Mouse (Mus musculus): ENCODE results near the gene Spata45. TPM values are rescaled to one million over a fixed set of nuclear protein-coding genes. Genes with fewer than 3 reads are reported as not detected.

Gene Spata45
- total RNA-seq, 2 experiments from 2014 or later = not detected

- peak; percentile 71 for ATAC-seq (replicated peaks; ENCODE audit: poor library complexity, severe bottlenecking)
Measured at GRCm38 (mm10) chr1:191075199-191075883, 38.9 kb downstream of the Spata45 start.

DNA sequence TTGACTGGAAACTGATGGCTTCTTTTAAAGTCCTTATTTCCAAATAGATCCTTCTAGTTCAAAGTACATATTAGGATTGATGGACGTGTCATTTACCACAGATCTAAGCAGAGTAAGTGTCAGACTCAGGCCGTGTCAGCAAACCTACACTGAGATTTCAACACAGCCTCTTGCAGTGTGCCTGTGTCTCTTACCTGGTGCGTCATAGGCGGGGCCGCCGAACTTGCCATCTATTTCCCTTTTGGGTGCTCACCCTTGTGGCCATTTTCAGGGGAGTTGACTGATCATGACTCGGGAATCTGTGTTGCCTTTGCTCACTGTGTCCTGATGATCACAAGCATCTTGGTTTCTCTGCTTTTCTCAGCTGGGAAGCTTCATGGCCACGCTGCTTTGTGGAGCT is 46.8 kb downstream of the Spata45 start:
- ATAC-seq (replicated peaks; ENCODE audit: poor library complexity, severe bottlenecking) = no peak

GRCm38 (mm10) chr1:191084951-191085559 is 48.6 kb downstream of the Spata45 start:
- peak; percentile 35; the same call in 1 of the 2 replicates for ATAC-seq (replicated peaks; ENCODE audit: poor library complexity, severe bottlenecking)

DNA sequence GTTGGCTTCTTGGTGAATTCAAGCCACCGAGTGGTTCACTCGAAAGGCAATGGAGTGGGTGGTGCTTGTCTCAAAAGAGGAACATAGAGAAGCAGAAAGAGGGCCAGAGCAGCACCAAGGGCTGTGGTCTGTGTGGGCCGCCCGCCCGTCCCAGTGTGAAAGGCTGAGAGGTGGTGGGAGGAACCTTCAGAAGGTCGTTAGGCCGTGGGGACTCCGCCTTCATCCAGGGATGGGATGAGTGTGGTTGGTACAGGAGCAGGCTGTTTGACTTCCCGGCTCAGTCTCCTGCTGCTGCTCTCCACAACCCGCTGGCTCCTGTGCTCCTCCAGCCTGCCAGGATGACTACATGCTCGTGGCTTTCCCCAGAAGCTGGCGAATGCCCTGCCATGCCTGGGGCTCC is 49.2 kb downstream of the Spata45 start:
- ATAC-seq (replicated peaks; ENCODE audit: poor library complexity, severe bottlenecking) = peak; percentile 89

DNA sequence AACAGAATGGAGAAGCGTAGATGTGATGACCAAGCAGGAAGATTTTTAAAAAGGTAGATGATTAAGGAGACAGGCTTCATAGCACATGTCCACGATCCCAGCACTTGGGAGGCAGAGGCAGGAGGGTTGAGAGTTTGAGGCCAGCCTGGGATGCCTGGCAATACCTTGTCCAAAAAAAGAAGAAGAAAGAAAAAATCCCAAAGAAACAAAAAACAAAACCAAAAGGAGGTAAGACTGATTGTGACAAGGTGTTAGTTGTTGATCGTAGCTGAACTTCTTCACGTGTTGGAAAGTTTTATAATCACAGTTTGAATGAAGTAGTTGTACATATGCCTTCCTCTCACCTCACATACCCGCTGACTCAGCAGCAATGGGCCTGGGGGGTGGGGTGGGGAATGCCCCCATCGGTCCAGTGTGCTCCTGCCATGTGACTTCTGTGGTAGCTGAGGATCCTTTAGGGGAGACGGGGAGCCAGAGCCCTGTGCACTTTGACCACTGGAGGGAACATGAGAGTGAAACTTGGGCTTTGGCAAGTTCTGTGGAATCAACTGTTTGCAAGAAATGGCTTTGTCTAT is 50.0 kb downstream of the Spata45 start:
- ATAC-seq (replicated peaks; ENCODE audit: poor library complexity, severe bottlenecking) = peak; percentile 28

DNA sequence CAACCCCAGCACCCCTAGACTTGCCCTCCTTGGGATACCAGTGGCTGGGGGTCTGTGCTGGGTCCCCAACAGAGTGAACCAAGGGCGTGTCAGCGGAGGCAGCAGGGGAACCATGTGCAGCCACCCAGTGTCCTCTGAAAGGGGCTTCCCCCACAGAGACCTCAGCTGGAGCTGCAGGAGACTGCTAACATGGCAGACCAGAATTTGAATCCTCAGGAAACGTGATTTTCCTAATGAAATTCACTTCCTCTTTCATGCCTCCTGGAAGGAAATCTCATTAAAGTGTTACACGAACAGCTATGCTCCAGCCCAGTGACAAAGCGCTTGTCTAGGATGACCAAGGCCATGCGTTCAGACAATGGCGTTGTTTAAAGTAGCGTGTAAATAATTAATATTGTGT is 50.5 kb downstream of the Spata45 start:
- ATAC-seq (replicated peaks; ENCODE audit: poor library complexity, severe bottlenecking) = peak; percentile 24

GRCm38 (mm10) chr1:191087955-191088354 is 51.5 kb downstream of the Spata45 start:
- no peak for ATAC-seq (replicated peaks; ENCODE audit: poor library complexity, severe bottlenecking)

- ATAC-seq (replicated peaks; ENCODE audit: poor library complexity, severe bottlenecking) = no peak
Measured at GRCm38 (mm10) chr1:191089355-191089754, 52.9 kb downstream of the Spata45 start.

DNA sequence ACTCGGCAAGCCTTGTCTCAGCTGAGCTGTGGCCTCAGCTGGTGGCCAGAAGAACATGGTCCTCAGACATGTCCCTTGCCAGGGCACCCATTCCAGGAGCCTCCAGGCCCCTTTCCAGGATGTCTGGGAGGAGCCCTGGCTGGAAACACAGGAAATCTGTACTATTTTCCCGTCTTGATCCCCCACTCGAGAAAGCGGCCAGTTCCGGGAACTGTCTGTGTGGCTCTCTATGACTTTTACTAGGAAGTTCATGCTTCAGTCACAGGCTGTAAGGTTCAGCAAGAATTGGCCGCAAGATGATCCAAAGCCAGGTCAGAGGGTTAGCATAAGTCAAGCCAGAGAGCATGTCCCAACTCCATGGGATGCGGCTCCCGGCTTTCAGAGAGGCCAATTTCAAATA is 55.6 kb downstream of the Spata45 start:
- ATAC-seq (replicated peaks; ENCODE audit: poor library complexity, severe bottlenecking) = no peak

Other genes starting within 250 kb of the Spata45 start
- gene Rps6kc1, start 124.9 kb upstream of the Spata45 start, total RNA-seq (2014; fragmentation: Nextera tagmentation) = 5.1 and 6.7 TPM in 2 replicates
- gene Rps6kc1, start 124.9 kb upstream of the Spata45 start, total RNA-seq (2017) = 9.4 and 16.0 TPM in 2 replicates
- gene Angel2, start 111.5 kb upstream of the Spata45 start, total RNA-seq (2014; fragmentation: Nextera tagmentation) = 27.0 and 34.8 TPM in 2 replicates
- gene Angel2, start 111.5 kb upstream of the Spata45 start, total RNA-seq (2017) = 29.4 and 49.4 TPM in 2 replicates
- gene Vash2, start 57.3 kb upstream of the Spata45 start, total RNA-seq (2014; fragmentation: Nextera tagmentation) = 0.64 TPM in 1 of 2 replicates, not detected in the other
- gene Vash2, start 57.3 kb upstream of the Spata45 start, total RNA-seq (2017) = 0.21 TPM in 1 of 2 replicates, not detected in the other
- 25.1 and 29.5 TPM in 2 replicates for gene Flvcr1, start 10.5 kb upstream of the Spata45 start, total RNA-seq (2014; fragmentation: Nextera tagmentation)
- gene Flvcr1, start 10.5 kb upstream of the Spata45 start, total RNA-seq (2017) = 27.0 and 32.6 TPM in 2 replicates
- gene Tatdn3, start 26.3 kb downstream of the Spata45 start, total RNA-seq (2014; fragmentation: Nextera tagmentation) = 4.0 and 21.4 TPM in 2 replicates
- gene Tatdn3, start 26.3 kb downstream of the Spata45 start, total RNA-seq (2017) = 9.3 and 12.5 TPM in 2 replicates
- gene Nsl1, start 26.4 kb downstream of the Spata45 start, total RNA-seq (2014; fragmentation: Nextera tagmentation) = 11.1 and 12.6 TPM in 2 replicates
- 14.1 and 17.6 TPM in 2 replicates for gene Nsl1, start 26.4 kb downstream of the Spata45 start, total RNA-seq (2017)
- gene Batf3, start 61.2 kb downstream of the Spata45 start, total RNA-seq (2014; fragmentation: Nextera tagmentation) = not detected in 2 replicates
- not detected in 2 replicates for gene Batf3, start 61.2 kb downstream of the Spata45 start, total RNA-seq (2017)
- not detected in 2 replicates for gene Fam71a, start 128.2 kb downstream of the Spata45 start, total RNA-seq (2014; fragmentation: Nextera tagmentation)
- gene Fam71a, start 128.2 kb downstream of the Spata45 start, total RNA-seq (2017) = 0.17 and 1.1 TPM in 2 replicates
- gene Atf3, start 181.4 kb downstream of the Spata45 start, total RNA-seq (2014; fragmentation: Nextera tagmentation) = not detected in 2 replicates
- gene Atf3, start 181.4 kb downstream of the Spata45 start, total RNA-seq (2017) = 8.7 and 12.8 TPM in 2 replicates

Measured in granulocyte monocyte progenitor cell, adult 5-6 weeks (primary cell).